Mouse (Mus musculus): ENCODE measurements around the gene Cdk10. TPM values are rescaled to one million over a fixed set of nuclear protein-coding genes. Genes with fewer than 3 reads are reported as not detected.
"Not testable (repeated sequence)": the region's sequence is repeated elsewhere in the genome, so short reads cannot be mapped to it uniquely, and the experiment has no call there.

Gene Cdk10
- total and polyA plus RNA-seq, 2 experiments from 2014 or later = 52.9 to 91.8 TPM

DNA sequence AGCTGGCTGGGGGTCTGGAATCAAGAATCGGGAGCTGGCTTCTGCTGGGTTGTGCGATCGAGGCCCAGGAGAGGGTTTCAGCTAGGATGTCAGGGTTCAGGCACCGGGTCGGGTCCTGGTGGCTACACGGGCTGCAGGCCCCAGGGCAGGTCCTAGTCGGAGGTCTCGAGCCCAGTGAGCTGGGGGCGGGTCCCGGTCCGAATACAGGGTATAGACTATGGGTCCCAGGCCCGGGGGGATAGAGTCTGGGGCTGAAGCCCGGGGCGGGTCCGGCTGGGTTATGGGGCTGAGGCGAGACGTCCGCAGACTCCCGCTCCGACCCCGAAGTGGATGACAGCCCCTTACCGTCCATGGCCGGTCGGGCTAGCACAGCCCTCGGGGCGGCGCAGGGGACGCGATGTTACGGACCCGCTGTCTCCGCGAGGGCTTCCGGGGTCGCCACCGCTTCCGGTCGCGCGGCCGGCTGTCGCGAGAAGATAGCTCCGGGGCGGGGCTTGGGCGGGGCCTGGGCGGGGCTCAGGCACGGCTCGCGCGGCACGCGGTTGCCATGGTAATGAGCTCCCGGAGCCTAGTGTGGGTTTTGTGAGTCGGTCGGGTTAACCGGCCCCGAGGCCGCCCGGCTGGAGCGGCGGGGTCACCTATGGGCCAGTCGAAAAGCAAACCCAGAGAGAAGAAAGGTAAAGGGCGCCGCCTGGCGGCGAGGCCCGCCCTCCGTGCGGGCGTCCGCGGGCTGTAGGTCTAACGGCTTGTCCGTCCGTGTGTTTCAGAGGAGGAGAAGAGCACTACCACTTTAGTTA lies 12.1 kb upstream of the Cdk10 start, which contains the start of the genes Chmp1a and Spata33:
Gene Chmp1a, minus strand, starts transcription at position 443 of the 797 bp plus-strand sequence.
Gene Spata33, plus strand, starts transcription at position 512 of the 797 bp plus-strand sequence.
- Histone ChIP-seq H3K36me3 (ENCODE audit: insufficient read depth, low read length) (peaks cover 22% of the 10 kb centered on the region; the same call in 1 of the 2 replicates), H3K4me2 (ENCODE audit: low read depth, low read length) (peak within 1 kb of the TSS; percentile 95), H3K4me1 (ENCODE audit: insufficient read depth, low read length) (peaks cover 13% of the 10 kb centered on the region), H3K9me3 (ENCODE audit: low read length) (no peaks in the 10 kb centered on the region), H3K27me3 (ENCODE audit: insufficient read depth, low read length) (no peaks in the 10 kb centered on the region), H3K27ac (peak within 1 kb of the TSS; percentile 78), H3K9ac (replicated peaks; ENCODE audit: low read length) (peak within 1 kb of the TSS; percentile 99), H3K4me3 (ENCODE audit: low read length) (peak within 1 kb of the TSS; percentile 97)
- ATAC-seq (peak; percentile 96), DNase-seq (ENCODE audit: low spot score) (peak; percentile 96)
- peak; percentile 66 for TF ChIP-seq CTCF (IDR thresholded peaks at IDR 0.05; ENCODE audit: low read depth)
- under 1% methylated on average over 76 of the region's 76 CpGs for WGBS

DNA sequence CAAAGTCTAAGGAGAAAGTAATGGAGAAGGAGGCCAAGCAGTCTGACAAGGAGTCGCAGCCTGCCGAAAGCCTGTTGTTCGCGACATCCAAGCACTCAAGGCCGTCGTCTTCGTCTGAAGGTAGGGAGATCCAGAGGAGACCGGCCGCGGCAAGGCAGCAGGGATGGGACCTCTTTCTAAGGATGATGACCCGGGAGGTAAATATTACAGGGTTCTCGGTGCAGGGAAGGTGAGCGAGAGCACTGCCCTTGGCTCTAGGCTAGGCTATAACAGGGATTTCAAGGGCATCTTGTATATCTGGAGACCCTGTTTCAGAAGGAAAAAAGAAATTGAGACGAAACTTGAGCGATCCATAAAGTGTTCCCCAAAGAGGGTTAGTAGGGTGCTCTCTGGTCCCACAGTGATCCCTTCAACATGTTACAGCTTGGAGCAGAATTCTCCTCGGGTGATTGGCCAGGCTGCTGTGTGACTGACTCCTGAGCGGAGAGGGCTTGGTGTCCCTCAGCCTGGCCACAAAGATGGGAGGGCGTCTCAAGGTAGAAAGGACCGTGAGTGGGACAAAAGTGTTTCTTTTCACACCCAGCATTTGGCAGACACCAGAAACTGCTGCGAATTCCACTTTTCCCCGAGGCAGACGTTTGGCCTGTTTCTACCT lies 11.4 kb upstream of the Cdk10 start:
- Histone ChIP-seq H3K36me3 (ENCODE audit: insufficient read depth, low read length) (peaks cover 14% of the 10 kb centered on the region; the same call in 1 of the 2 replicates), H3K4me1 (ENCODE audit: insufficient read depth, low read length) (peaks cover 13% of the 10 kb centered on the region), H3K9me3 (ENCODE audit: low read length) (no peaks in the 10 kb centered on the region), H3K27me3 (ENCODE audit: insufficient read depth, low read length) (no peaks in the 10 kb centered on the region), H3K4me3 (ENCODE audit: low read length) (peak overlapping the region; percentile 97), H3K27ac (peak overlapping the region; percentile 70), H3K9ac (replicated peaks; ENCODE audit: low read length) (peak overlapping the region; percentile 99), H3K4me2 (ENCODE audit: low read depth, low read length) (peak overlapping the region; percentile 95)
- ATAC-seq (peak; percentile 11; the same call in 1 of the 2 replicates), DNase-seq (ENCODE audit: low spot score) (no peak)
- 18% methylated on average over 22 of the region's 22 CpGs for WGBS
- TF ChIP-seq CTCF (IDR thresholded peaks at IDR 0.05; ENCODE audit: low read depth) = no peak

DNA sequence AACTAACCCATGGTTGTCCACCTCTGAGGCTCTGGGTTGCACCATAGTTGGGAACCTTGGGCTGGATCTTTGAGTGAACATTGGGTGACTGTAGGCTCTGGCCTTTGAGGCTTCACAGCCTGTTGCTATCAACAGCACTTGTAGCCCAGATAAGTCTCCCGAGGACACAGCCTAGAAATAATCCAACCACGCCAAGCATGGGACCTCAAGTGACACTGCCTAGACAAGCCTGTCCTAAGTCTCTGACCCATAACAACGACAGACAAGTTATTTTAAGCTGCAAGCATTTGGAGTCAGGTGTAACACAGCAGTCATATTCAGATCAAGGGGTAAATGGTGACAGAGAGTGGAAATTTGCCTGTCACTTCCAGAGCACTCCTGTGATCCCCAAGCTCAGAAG lies 9.2 kb upstream of the Cdk10 start:
- DNase-seq (ENCODE audit: low spot score) = no peak
- H3K27ac ChIP-seq = no peak overlapping the region
- peaks cover 13% of the 10 kb centered on the region for H3K4me1 ChIP-seq (ENCODE audit: insufficient read depth, low read length)
- no peak for TF ChIP-seq CTCF (IDR thresholded peaks at IDR 0.05; ENCODE audit: low read depth)
- no peak overlapping the region for H3K9ac ChIP-seq (replicated peaks; ENCODE audit: low read length)
- H3K4me2 ChIP-seq (ENCODE audit: low read depth, low read length) = no peak overlapping the region
- no peaks in the 10 kb centered on the region for H3K9me3 ChIP-seq (ENCODE audit: low read length)
- no peaks in the 10 kb centered on the region for H3K27me3 ChIP-seq (ENCODE audit: insufficient read depth, low read length)
- no peak for ATAC-seq
- no peaks in the 10 kb centered on the region for H3K36me3 ChIP-seq (ENCODE audit: insufficient read depth, low read length)
- WGBS = 76% methylated on average over 3 of the region's 3 CpGs
- H3K4me3 ChIP-seq (ENCODE audit: low read length) = no peak overlapping the region

DNA sequence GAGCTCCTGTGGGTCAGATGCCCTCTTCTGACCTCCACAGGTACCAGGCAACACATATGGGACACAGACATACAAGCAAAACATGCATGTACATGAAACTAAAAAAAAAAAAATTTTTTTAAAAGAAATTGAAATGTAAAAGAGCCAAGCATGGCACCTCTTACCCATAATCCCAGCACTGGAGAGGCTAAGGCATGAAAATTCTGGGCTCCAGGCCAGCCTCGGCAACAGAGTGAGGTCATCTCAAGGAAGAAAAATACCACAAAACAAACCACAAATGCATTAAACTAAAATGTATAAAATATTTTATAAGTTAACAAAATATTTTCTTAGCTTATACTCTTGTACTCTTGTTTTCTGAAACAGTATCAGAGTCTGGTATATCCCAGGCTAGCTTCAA lies 3.7 kb upstream of the Cdk10 start:
- H3K4me2 ChIP-seq (ENCODE audit: low read depth, low read length) = no peak overlapping the region
- no peak overlapping the region for H3K27ac ChIP-seq
- 78% methylated on average over 1 of the region's 1 CpGs for WGBS
- no peak overlapping the region for H3K9ac ChIP-seq (replicated peaks; ENCODE audit: low read length)
- H3K4me3 ChIP-seq (ENCODE audit: low read length) = no peak overlapping the region
- peaks cover 8% of the 10 kb centered on the region for H3K4me1 ChIP-seq (ENCODE audit: insufficient read depth, low read length)
- no peaks in the 10 kb centered on the region for H3K36me3 ChIP-seq (ENCODE audit: insufficient read depth, low read length)
- H3K9me3 ChIP-seq (ENCODE audit: low read length) = no peaks in the 10 kb centered on the region
- no peak for TF ChIP-seq CTCF (IDR thresholded peaks at IDR 0.05; ENCODE audit: low read depth)
- no peaks in the 10 kb centered on the region for H3K27me3 ChIP-seq (ENCODE audit: insufficient read depth, low read length)
- ATAC-seq (no peak), DNase-seq (ENCODE audit: low spot score) (no peak)

DNA sequence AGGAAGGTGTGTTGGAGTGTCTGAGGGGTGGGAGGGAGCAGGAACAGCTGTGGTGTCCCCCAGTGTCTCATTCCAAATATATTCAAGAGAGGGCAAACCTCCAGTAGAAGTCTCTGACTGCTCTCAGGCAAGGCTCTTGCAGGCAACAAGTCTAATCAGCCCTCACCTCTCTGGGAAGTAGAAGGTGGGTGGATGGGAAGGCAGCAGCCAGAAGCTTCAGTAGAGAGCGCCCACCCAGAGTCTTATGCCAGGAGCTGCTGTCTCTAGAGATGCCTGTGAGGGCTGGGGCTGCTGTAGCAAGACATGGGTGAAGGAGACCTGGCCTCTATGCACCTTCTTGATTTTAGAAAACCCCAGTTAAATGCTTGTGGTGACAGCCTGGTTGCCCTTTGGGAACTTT lies 3.8 kb downstream of the Cdk10 start:
- WGBS = 95% methylated on average over 1 of the region's 1 CpGs

DNA sequence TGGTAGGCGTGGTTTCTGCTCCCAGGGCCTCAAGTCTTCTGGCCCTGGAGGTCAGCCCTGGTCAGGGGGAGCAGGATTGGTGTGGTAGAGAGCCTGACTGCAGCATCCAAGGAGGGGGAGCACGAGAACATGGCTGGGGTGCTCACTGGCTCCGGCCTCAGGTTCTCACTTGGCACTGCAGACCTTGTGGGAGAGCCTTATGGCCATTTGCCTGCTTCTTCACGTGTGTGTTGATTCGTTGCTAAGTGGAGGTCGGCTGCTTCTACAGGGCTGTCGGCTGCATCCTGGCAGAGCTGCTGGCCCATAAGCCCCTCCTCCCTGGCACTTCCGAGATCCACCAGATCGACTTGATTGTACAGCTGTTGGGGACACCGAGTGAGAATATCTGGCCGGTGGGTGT lies 5.7 kb downstream of the Cdk10 start:
- not testable (repeated sequence) for H3K9ac ChIP-seq (replicated peaks; ENCODE audit: low read length); H3K4me2 ChIP-seq (ENCODE audit: low read depth, low read length); DNase-seq (ENCODE audit: low spot score); H3K4me1 ChIP-seq (ENCODE audit: insufficient read depth, low read length); ATAC-seq; H3K9me3 ChIP-seq (ENCODE audit: low read length); H3K27ac ChIP-seq; H3K27me3 ChIP-seq (ENCODE audit: insufficient read depth, low read length); H3K36me3 ChIP-seq (ENCODE audit: insufficient read depth, low read length); H3K4me3 ChIP-seq (ENCODE audit: low read length)
- WGBS = 75% methylated on average over 10 of the region's 11 CpGs

More for the DNA sequence above, 3.8 kb downstream of the Cdk10 start:
- TF ChIP-seq CTCF (IDR thresholded peaks at IDR 0.05; ENCODE audit: low read depth) = no peak
- Histone ChIP-seq H3K36me3 (ENCODE audit: insufficient read depth, low read length) (0 out of 2 replicates have a peak, but pooled peaks cover 7% of the 10 kb centered on the region), H3K4me2 (ENCODE audit: low read depth, low read length) (no peak overlapping the region), H3K27ac (no peak overlapping the region), H3K9ac (replicated peaks; ENCODE audit: low read length) (no peak overlapping the region), H3K4me1 (ENCODE audit: insufficient read depth, low read length) (peaks cover 8% of the 10 kb centered on the region), H3K27me3 (ENCODE audit: insufficient read depth, low read length) (no peaks in the 10 kb centered on the region), H3K9me3 (ENCODE audit: low read length) (no peaks in the 10 kb centered on the region), H3K4me3 (ENCODE audit: low read length) (no peak overlapping the region)
- ATAC-seq (no peak), DNase-seq (ENCODE audit: low spot score) (no peak)

Data from hindbrain, postnatal 0 days (tissue).